Mouse (Mus musculus): Measurements from ENCODE around the gene Tex36.

- TF ChIP-seq POLR2A (IDR thresholded peaks at IDR 0.05; ENCODE audit: low read depth, low read length) (peak; percentile 74), CTCF (IDR thresholded peaks at IDR 0.05; ENCODE audit: extremely low read depth, insufficient read depth, insufficient read length, insufficient replicate concordance) (no peak)
Measured at GRCm38 (mm10) chr7:133637361-133638305, 35.7 kb upstream of the Tex36 start, which contains the start of gene Edrf1.

Data from spleen, adult 2 months (tissue).